Mouse (Mus musculus) gastrocnemius, postnatal 4 days (tissue): Measurements from ENCODE around the gene Dhx40. TPM values are rescaled to one million over a fixed set of nuclear protein-coding genes. Genes with fewer than 3 reads are reported as not detected.
"Not testable (repeated sequence)": the region's sequence is repeated elsewhere in the genome, so short reads cannot be mapped to it uniquely, and the experiment has no call there.

Experiments used
- DNase-seq, 2 experiments: peaks; one replicate each; pipeline ENCODE4 v3.0.0; 2021 to 2022; ENCODE audit warnings: low spot score in 2 of 2, mixed read lengths in 2 of 2
- total RNA-seq, 2 experiments: library from RNA; stranded (reverse); gene quantifications; 2 replicates each; pipeline ENCODE4 v1.2.3; 2021

Dhx40 gene
- total RNA-seq, 2 experiments from 2014 or later, result 15.8 to 16.7 TPM

DNA sequence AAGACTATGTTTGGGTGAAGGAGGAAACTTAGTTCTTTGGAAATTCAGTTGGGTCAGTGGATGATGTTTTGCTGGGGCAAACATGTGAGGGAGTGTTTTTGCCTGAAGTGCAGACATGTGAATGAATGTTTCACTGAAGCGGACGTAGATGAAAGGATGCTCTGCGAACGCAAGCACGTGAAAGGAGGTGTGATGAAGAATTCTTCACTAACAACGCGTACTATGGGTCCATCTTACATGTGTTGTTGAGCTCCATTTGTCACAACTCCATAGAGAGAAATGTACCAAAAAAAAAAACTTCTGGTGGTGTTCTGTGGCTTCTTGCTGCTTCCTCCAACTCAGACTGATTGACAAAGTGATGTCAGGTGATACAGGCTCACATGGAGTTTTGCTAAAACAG, 15.0 kb upstream of the Dhx40 start:
- DNase-seq, result no peak

DNA sequence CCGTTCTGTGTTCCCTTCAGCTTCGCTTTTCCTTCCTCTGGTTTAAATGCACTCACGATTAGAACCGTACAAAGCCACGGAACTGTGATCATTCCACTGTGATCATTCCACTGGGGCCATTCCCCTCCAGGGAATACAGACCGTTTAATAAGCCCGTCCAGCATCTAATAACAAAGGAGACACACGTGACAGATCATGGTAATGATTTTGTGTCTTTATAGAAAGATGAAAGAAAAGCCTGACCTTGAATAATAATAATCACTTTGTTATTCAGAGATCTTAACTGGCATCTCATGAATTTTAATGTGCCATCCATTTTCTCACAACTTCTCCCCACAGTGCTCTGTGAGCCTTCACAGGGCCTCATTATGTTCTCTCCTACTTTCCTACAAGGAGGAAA, 12.0 kb upstream of the Dhx40 start:
- DNase-seq, result no peak

DNA sequence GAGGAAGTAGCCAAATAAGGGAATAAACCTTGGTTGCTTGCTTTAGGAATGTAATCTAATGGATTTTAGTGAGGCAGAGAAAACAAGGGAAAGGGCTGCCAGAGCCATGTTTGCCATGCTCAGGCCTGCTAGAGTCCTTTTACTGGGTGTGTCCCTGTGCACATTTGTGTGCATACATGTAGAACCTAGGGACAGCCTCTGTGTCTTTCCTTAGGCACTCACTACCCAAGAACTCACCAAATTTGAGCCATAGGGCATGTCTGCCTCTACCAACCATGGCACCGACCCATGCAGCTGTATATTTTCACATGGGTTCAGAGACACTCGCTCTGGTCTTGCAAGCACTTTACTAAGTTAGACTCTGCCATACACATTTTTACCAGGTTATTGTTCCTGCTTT, 11.4 kb upstream of the Dhx40 start:
- DNase-seq, result no peak

DNA sequence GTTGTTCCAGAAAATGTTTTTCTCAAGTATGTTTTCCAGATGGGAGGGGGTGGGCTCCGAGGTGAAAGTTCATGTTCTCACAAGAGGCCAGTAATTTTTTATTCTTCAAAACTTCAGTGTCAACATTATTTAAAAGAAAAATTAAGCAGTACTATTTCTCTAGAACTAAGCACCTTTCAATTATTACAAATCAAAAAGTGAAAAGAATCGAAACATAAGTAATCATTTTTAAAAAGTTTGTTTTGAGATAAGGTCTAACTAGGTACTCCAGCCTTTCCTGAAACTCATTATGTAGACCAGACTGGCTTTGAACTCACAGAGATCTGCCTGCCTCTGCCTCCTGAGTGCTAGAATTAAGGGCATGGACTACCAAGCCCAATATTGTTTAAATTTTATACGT, 8.7 kb upstream of the Dhx40 start:
- not testable (repeated sequence) for DNase-seq

DNA sequence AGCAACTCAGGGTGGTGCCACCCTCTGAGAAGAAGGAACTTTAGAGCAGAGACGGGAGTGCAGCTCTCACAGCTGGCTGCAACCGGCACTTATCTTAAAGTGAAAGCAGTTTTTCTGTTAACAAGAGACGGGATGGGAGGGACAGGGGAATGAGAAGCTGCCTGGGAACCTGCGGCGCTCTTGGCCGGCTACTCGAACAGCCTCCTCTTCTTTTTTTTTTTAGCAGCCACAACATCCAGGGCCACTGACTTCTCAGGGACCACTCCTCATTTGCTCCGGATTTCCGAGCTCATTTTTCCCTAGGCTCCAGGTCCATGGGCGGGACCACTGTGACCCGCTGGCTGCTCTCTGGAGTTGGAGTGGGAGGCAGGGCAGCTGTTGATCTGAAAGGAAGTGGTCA, 6.9 kb upstream of the Dhx40 start:
- not testable (repeated sequence) for DNase-seq

DNA sequence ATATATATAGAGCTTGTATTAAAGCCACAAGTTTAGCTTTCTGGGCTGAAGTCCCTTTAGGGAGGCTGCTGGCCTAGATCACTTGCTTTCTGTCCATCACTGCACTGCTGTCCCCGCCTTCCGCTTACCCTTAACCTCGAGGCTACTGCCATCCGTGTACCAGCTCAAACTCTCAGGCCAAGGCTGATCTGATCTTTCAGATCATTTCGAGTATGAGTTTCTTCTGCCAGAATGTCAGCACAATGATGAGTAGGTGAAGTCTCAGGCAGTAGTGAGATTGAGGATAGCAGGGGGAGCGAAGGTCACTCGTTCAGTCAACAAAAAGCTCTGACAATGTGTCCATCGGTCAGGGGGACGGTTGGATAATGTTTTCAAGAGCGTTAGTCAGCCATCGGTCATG, 5.7 kb upstream of the Dhx40 start:
- not testable (repeated sequence) for DNase-seq

DNA sequence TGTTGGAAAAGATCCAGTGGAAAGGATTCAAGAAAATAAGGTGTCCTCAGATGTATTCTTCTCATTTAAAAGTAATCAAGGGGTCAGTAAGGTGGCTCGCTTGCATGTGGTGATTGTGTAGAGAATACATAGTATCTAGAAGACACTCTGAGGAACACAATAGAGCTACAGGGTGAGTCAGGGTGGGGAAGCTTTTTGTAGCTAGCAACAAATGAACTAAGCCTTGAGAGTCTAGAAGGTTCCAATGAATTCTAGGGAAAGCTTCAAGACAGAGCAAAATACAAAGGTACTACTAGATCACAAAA, 3.7 kb upstream of the Dhx40 start:
- DNase-seq, result no peak

DNA sequence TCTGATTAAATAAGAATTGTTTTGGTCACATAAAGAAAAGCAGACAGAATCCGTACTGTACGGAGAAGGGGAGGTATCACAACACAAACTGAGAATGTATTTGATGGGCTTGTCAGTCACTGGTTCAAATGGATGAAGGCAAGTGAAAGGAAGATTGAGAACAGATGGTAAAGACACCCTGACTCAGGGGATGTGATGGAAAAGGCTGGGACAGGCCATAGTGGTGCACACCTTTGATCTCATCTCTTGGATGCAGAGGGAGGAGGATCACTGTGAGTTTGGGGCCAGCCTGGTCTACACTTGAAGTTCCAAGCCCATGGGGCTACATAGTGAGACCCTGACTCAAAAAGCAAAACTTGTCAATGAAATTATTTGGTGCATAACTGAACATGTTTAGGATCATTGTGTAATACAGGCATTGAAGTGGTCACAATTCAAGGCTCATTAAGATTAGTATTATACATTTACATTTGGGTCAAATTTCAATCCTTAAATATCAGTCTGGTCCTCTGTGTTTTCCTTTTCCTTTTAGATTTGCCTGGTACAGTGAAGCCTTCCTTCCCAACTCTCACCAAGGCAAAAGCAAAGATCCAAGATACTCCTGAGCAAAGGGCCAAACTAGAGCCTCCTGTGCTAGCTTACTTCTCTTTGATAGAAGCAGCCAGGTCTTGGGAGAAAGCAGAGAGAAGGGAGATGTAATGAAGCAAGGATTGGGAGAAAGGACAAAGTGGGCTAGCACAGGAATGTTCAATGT, 3.2 kb upstream of the Dhx40 start:
- no peak for DNase-seq

DNA sequence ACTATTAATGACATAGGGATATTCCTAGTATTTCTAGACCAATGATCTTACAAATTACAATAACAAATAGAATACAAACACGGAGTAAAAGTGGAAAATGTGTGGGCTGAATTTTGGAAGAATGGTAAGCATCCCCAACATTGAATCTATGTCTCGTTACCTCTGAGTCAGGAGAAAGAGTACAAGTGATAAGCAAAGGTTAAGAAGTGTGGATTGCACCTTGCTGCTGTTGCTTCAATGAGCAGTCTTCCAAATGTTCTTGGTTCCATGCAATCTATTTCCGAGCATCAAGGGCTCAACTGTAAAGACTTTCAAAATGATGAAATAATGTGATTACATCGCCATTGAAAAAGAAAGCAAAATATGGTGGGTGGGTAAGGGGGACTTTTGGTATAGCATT, 2.3 kb upstream of the Dhx40 start:
- DNase-seq, result no peak

DNA sequence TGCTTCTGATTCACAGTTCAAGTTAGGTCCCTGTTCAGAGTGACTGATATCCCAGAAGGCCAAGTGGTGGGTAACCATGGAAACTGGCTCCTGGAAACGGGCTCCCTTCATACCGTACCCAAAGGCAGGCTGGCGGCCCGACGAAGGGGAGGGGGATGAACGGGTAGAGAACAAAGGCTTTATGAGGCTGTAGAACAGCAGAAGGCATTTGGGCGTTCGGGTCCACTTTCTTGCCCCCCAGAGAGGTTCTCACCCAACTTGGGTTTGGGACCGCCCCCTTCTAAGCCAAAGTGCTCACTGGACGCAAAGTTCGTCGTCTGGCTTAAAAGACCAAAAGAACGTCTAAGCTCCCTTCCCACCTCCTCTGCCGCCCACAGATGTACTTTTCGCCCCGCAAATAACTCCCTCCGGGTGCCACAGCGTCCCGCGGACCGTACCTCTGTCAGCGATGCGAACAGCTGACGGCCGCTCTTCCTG, 507 bp downstream of the Dhx40 start:
- DNase-seq, result peak; percentile 19 to 27

DNA sequence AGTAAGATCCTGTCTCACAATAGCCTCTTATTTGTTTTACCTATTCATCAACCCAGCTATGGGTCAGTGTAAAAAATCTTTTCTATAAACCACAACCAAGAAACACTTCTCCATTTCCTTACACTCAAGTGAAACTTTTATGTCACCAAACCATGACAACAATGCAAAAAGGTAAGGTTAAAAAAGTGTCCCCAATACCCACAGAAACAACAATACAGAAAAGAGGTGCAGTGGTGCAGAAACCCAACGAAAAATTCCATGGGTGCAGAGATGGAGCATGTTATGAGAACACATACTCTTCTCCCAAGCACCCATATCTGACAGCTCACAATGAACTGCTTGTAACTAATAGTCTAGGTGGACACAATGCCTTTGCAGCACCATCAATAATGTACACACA, 13.4 kb downstream of the Dhx40 start:
- no peak for DNase-seq

DNA sequence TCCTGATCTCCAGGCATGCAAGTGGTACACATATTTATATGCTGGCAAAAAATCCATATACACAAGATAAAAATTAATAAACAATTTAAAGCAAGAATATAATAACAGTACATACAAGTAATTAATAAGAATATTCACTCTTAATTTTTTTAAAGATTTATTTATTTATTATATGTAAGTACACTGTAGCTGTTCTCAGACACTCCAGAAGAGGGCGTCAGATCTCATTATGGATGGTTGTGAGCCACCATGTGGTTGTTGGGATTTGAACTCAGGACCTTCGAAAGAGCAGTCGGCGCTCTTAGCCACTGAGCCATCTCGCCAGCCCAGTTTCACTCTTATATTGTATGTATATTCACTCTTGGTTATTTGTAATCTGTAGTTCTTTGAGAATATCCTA, 20.1 kb downstream of the Dhx40 start:
- not testable (repeated sequence) for DNase-seq

DNA sequence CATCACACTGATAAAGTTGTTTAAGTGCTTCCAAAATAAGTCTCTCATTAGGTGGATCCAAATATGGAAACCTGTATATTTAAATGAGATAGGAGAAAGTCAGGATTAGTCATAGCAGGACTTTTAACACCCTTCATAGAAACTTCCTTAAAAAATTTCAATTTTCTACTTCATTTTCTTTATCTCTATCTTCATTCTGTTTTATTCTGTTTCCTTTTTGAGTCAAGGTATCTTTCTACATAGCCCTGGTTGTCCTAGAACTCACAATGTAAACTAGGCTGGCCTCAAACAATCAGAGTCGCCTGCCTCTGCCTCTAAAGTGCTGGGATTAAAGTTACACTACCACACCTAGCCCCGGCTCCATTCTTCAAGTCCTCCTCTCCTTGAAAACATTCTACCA, 21.8 kb downstream of the Dhx40 start:
- no peak for DNase-seq

DNA sequence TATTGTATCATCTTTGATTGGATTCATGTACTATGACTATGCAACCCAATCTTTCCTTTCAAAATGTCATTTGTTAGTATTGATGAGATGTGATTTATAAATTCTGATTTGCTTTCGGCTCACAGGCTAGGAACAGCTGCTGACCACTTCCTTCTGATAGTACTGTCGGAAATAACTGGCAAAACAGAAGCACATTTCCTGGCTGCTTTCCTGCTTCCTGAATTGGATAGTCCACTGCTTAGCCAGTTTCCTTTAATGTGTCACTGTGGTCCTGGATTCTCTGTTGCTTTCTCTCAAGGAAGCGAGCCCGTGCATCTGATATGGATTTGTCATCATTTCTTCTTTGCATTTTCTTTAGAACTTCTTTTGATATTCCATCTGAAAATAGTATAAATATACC, 37.7 kb downstream of the Dhx40 start:
- DNase-seq, result no peak

DNA sequence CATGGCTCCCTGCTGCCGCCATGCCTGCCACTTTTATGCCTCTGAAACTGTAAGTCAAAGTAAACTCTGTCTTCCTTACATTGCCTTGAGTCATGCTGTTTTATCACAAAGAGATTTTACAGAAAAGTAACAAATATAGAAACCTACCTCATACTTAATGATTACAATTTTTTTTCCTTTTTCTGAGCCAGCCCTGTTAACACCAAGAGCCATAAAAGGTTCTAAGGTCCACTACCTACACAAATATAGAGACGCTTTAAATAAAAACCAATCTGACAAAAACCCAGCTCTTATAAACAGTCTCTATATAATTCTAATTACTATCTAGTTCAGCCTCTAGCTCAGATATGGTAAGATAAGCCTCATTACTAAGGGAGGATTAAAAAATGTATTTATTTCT, 43.0 kb downstream of the Dhx40 start:
- DNase-seq, result no peak

DNA sequence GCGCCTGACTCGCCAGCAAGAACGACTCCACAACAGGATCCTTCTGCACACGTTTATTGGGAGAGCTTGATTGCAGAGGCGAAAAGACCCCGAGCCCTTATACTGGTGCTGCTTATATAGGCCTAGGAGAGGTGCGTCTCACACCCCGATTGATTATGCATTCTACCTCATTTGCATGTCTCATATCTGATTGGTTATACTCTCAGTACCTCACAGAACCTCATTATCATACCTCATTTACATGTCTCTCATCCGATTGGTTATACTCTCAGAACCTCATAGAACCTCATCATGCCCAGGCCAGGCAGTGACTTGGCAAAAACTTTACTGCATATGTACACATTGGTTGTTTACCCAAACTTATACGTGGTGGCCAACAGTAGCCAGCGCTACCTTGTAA, 44.4 kb downstream of the Dhx40 start:
- not testable (repeated sequence) for DNase-seq

DNA sequence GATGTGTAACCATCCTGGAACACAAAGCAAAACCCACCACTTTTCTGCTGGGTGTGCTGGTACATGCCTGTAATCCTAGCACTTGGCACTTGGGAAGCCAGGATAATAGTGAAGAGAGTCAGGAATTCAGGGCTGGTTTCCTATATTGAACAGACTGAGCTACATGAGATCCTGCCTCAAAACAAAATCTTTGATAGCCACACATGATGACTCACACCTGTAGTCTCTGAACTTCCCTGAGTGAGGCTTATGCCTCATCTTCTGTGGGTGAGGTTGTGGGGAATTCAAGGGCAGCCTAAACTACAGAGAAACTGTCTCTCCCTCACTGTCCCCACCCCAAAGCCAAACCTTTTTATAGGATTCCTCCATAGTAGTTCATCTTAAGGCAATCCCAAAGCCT, 47.2 kb downstream of the Dhx40 start:
- no peak for DNase-seq

DNA sequence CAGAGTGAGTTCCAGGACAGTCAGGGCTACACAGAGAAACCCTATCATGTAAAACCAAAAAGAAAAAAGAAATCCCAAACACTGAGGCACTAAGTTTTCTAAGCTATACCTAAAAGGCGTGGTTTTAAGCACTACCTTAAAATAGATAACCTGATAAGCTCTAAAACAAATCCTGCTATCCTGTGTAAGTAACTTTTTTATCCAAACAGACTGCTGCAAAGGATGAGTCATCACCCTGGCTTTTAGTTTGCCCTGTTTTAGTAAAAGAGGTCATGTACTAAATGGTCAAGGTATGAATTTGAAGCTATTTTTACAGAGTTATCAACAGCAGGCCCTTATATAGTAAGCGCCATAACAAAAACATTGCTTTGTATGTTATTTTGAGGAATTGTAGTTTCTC, 47.7 kb downstream of the Dhx40 start:
- DNase-seq, result no peak

DNA sequence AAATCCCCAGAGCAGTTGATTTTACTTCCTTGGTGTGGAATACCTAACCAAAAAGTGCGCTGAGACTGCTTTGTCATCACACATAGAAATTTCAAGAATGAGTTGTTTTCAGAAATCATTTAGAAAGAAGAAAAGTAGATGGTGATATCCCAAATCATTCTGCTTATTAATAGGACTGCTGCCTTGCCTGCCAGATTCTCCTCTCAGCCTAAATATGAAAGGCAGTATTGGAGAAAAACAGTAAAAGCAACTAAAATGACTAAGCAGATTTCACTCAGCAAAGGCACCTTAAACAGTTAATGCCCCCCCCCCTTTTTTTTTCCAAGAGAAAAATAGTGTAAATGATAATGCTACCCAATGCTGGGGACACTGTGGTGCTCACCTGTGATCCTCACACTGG, 48.3 kb downstream of the Dhx40 start:
- no peak for DNase-seq

DNA sequence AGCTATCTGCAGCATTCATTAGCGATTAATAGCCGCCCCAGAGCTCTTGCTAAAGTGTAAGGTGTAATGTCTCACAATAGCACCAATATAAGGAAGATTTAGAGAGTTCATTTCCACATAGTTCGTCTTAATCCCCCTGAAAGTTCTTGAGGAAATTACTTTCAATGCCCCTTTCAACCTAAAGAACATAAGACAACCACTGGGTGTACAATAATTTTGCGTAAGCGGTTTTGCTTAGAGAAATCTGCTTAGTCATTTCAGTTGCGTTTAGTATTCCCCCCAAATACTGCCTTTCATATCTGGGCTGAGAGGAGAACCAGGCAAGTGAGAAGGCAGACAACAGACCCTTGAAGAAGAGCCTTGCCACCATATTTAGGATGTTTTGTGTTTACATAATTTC, 49.0 kb downstream of the Dhx40 start:
- no peak for DNase-seq

DNA sequence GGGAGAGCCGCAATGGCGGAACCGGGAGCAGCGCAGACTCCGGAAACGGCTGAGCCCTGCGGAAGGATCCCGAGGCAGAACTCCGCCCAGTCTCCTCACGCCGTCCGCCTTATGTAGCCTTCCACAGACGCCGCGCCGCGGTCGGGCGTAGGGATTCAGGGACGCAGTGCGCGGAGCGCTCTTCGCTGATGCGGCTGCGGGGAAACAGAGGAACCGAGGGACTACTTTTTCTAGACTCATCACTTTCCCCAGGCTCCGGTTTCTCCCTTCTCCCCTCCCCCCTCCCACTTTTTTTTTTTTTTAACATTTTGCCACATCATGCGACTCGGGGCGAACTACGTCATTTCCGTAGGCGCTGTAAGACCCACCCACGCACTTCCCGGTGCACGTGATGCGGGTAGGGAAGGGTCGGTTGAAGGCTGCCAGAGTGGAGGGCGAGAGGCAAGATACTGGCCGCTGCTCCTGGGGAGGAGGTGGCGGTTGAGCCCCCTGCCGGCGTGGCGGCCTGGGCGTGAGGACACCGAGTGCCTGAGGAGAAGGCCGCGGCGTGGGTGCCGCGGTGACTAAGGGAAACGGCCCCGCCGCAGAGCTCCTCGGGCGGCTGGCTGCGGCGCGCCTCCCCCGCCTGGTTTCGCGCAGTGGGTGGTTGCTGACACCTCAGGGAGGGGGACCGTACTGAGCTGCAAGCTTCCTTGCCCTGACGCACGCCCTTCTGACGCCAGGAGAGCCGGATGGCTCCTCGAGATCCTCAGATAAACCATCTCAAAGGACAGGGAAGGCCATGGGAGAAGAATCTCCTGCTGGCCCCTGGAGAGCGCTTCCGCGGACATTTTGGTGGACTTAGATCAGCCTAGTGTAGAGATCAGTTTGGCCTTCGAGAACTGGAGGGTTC, 49.8 kb downstream of the Dhx40 start, which contains the start of gene Cltc:
Cltc (minus strand) TSS at position 86 of the 892 bp plus-strand sequence.
- DNase-seq, result peak; percentile 94 to 95

DNA sequence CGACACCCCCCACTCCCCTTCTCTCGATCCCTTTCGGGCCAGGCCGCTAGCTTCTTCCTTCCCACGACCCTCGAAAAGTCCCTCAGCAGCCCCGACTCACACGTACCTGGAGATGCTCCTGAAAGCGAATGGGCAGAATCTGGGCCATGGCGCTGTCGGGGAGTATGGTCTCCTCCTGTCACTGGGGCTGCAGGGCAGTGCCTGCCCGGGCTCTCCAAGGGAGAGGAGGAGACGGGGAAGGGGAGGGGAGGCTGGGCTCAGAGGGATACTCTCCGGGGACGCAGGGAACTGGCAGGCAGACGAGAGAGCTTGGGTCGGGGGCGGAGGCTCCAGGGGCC, 50.4 kb downstream of the Dhx40 start:
- no peak for DNase-seq
